Mouse (Mus musculus) monocyte, adult 2 months (primary cell): Measurements from ENCODE around the gene Olfr1477.
"Not testable (repeated sequence)": the region's sequence is repeated elsewhere in the genome, so short reads cannot be mapped to it uniquely, and the experiment has no call there.

Source experiments
- DNase-seq, 2 experiments: peaks; one replicate each; pipeline ENCODE4 v3.0.0; 2022; ENCODE audit warnings: low spot score in 2 of 2, low read depth in 1 of 2

Olfr1477 gene

DNA sequence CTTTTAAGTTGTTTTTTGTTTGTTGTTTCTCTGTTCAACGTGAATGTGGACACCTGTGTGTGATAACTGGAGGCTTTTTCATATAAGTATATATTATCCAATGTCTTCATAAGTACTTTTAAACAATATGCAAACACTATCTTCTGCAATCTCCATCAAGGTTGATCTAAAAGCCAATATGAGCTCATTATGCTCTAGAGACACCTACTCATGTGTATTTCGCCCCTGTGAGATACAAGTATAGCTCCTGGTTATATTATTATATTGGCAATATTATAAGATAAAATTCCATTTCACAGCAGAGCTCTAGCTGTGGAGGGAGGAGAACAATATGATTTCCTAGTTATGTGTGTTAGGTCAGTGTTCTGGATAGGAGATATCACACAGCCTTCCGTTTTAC lies at the start of gene Olfr1477:
Gene Olfr1477 (plus strand): TSS at position 301 of the 400 bp plus-strand sequence.
- DNase-seq = no peak

DNA sequence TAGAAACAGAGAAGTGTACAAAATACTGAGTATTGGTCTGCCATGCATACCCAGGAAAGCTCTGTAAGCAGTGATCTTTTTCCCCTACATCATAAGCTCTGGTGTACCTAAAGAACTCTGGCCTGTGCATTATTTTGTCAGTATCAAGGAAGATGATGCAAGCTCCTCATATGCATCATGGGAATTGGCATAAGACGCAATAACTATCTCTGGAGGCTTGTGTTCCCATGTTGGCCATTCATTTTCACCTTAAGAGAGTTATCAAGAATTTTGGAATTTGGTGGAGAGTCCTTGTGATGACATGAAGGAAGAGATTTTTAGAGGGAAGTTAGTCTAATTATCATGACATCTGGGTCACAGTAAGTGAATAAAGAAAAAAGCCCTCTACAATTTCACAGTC lies 44.4 kb upstream of the Olfr1477 start, which contains the start of gene Olfr1472:
Gene Olfr1472 (minus strand): TSS at position 101 of the 400 bp plus-strand sequence.
- no peak for DNase-seq

DNA sequence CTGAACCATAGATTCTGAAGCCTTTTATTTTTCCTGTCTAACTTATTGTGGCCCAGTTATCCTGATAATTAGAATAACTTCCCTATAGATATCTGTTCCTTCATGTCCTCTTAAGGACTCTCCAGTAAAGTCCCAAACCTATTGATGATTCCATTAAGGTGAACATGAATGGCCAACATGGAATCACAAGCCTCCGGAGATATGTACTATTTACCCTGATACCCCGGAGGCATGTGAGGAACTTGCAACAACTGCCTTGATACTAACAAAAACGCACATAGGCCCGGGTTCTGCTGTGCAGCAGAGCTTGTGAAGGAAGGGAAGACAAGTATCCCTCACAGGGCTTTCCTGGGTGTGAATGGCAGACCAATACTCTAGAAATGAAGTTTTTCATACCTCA lies 31.1 kb upstream of the Olfr1477 start, which contains the start of gene Olfr1474:
Gene Olfr1474 (plus strand): TSS at position 301 of the 400 bp plus-strand sequence.
- not testable (repeated sequence) for DNase-seq

DNA sequence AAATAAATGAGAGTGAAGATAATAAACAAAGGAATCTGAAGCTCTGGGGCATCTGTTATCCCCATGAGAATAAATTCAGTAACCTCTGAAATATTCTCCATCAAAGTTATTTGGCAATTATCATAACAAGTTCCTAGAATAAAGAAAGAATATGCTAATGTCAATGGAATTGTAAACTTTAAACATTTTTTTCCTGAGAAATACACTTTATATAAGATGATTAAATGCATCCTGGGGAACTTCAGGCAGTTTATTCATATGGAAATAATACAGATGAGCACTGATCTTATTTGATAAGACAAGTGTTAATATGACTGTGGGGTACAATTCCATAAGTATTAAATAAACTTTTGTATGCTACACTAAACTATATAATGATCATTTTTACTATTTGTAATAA lies 20.2 kb upstream of the Olfr1477 start, which contains the start of gene Olfr1475:
Gene Olfr1475 (minus strand): TSS at position 101 of the 400 bp plus-strand sequence.
- DNase-seq = no peak

DNA sequence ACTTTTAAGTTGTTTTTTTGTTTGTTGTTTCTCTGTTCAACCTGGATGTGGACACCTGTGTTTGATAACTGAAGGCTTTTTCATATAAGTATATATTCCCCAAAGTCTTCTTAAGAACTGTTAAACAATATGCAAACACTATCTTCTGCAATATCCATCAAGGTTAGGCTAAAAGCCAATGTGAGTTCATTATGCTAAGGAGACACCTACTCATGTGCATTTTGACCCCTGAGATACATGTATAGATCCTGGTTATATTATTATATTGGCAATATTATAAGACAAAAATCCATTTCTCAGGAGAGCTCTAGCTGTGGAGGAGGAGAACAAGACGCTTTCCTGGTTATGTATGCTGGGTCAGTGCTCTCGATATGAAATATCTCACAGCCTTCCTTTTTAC lies 27.3 kb downstream of the Olfr1477 start, which contains the start of gene Olfr1480:
Gene Olfr1480 (plus strand): TSS at position 301 of the 400 bp plus-strand sequence.
- DNase-seq = no peak
